Mouse (Mus musculus) heart, postnatal 0 days (tissue): ENCODE measurements at regions not wholly inside any gene's neighbourhood (a gene's known extent, or its start where the extent isn't known, plus 50 kb on each side); places are given as distances from the start of the nearest gene placed in this dataset.

ENCODE experiments used
- CTCF ChIP-seq: IDR thresholded peaks from 2 replicates; pipeline ENCODE4 v1.5.1; 2016; ENCODE audit warnings: antibody characterized with exemption, control low read depth, low read depth
- EP300 ChIP-seq: IDR thresholded peaks from 2 replicates; pipeline ENCODE4 v1.6.1; 2016; ENCODE audit warnings: antibody characterized with exemption, low read depth

- TF ChIP-seq EP300 = no peak
- no peak for TF ChIP-seq CTCF
Measured at GRCm38 (mm10) chr19:54470034-54470433, 426.1 kb downstream of the Adra2a start.
